Mouse (Mus musculus) G1E-ER4 (cell line): Measurements from ENCODE around the gene Wnt1. TPM values are rescaled to one million over a fixed set of nuclear protein-coding genes. Genes with fewer than 3 reads are reported as not detected.

ENCODE experiments used
- GATA1 ChIP-seq: IDR thresholded peaks from one replicate; pipeline ENCODE4 v1.8.0; 2012; ENCODE audit warnings: low read length, inconsistent platforms
- polyA plus RNA-seq: library from polyadenylated mRNA; stranded (reverse); fragments of >175 nt; gene quantifications from 2 replicates; pipeline ENCODE4 v1.2.3, GENCODE M21; 2012

The Wnt1 gene
- polyA plus RNA-seq = not detected in 2 replicates

DNA sequence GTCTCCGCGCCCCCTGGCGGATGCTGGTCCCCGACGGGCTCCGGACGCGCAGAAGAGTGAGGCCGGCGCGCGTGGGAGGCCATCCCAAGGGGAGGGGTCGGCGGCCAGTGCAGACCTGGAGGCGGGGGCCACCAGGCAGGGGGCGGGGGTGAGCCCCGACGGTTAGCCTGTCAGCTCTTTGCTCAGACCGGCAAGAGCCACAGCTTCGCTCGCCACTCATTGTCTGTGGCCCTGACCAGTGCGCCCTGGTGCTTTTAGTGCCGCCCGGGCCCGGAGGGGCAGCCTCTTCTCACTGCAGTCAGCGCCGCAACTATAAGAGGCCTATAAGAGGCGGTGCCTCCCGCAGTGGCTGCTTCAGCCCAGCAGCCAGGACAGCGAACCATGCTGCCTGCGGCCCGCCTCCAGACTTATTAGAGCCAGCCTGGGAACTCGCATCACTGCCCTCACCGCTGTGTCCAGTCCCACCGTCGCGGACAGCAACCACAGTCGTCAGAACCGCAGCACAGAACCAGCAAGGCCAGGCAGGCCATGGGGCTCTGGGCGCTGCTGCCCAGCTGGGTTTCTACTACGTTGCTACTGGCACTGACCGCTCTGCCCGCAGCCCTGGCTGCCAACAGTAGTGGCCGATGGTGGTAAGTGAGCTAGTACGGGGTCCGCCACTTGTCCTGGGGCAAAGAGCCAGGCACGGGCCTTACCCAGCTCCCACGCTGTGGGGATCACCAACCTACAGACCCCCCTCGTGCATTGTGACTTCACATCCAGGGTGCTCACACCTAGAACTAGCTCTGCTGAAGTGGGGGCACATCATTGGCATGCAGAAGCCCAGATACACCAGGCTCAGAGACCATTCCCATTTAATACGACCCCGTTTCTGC lies at the start of gene Wnt1:
TSS of gene Wnt1 (plus strand) at position 197 of the 875 bp plus-strand sequence.
- TF ChIP-seq GATA1 = no peak

DNA sequence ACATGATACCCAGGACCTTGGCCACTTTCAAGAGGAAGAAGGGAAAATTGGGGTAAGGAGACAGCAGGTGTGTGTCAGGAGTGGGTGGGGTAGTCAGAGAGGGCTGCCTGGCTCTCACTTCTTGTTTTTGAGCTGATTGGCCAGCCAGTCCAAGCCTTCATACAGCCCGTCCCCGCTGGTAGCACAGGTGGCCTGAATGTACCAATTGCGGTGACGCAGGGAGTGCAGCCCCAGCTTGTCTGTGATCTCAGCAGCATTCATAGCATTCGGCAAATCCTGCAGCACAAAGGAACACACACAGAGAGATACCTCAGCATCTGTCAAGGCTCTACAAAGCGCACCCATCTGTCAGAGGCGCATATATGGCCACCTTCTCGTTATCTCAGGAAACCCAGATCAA lies 49.4 kb upstream of the Wnt1 start:
- no peak for TF ChIP-seq GATA1

DNA sequence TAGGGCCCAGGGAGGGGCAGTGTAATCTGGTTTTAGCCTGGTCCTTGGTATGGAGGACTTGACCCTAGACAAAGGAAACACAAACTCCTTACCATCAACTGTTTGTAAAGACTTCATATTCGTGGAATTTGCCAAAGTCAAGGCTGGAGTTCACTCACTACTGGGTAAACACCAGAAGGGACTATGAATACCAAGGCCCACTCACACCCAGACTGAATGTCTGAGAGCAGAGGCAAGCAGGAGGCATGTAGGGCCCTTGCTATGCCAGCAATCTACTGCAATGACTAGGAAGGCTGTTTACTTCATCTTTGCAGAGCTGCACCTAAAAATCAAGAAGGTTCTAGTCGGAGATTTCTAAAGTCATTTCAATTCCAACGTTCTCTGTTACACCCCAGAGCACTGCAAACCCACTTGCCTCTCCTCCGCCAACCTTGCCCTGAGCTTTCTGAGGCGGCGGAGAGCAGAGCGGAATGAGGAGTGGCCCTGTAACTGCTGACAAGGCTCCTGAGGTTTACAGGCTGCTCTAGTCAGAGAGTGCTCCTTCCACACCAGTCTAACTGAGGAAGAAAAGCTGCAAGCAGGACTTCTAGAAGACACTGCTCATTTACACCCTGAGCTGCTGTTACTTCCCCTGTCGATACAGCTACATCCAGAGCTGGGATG lies 46.8 kb upstream of the Wnt1 start:
- TF ChIP-seq GATA1 = no peak

DNA sequence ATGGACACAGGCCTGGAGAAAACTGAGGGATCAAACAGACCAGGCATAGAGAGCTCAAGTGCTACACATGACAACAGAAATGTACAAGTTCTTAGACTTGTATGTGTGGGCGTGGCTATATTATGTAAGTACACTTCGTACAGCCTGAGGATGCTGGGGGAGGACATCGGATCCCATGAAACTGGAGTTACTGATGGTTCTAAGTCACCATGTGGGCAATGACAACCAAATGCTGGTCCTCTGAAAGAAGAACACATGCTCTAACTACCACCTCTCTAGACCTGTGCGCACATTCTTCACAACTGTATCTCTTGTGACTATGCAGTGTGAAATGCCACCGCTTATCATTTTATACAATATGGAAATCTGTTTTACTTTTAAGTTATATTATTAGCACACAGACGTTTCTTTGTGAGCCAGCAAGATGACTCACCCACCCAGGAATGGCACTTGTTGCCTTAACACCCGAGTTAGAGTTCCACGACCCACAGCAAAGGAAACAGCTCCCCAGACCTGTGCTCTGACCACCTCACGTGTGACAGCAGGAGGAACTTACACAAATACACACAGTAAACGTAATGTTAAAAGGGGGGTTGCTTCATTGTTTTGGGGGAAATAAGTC lies 43.2 kb upstream of the Wnt1 start:
- TF ChIP-seq GATA1 = no peak

DNA sequence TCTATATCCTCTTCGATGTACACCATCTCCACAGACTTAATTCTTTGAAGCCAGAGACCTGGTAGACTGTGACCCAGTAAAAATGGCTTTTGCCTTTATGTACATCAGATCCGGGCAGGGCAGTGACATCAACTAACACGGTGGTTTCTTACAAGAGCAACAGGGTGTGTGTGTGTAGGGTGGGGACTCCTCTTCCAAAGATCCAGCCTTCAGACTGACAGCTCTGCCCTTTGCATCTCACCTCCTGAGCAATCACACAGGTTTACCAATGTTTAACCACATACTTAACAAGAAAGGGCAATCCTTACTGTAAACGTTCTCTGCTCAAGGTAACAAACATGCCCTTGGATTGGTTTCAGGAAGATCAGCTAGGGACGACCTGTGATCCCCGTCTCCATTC lies 42.4 kb upstream of the Wnt1 start:
- no peak for TF ChIP-seq GATA1

DNA sequence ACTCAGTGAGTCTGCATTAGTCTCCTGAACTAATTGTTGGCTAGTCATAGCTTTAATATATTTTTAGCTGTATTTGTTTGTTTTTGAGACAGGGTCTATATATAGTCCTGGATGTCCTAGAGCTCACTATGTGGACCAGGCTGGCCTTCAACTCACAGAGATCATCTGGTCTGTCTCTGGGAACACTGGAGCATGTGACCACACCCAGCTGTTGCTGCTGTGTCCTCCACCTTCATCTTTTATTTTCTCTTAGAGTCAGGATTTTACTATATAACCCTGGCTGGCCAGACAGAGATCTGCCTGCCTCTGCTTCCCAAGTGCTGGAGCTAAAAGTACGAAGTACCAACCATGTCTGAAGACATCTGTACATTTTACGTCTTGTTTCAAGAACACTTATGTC lies 40.6 kb upstream of the Wnt1 start:
- no peak for TF ChIP-seq GATA1

DNA sequence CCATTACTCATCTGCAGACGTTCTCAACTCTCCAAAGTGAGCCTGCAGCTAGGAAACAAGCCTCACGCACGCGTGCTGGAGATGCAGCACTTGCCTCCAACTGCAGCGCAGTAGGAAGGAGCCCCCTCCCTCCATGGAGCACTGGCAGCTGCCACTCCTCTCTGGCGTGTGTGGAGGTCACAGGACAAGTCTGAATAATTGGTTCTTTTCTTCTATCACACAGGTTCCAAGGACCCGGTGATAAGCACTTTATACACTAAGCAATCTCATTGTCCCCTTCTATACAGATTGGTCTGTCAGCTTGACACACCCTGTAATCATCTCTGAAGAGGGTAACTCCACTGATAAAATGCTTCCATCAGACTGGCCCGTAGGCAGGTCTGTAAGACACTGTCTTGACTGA lies 36.6 kb upstream of the Wnt1 start:
- no peak for TF ChIP-seq GATA1

DNA sequence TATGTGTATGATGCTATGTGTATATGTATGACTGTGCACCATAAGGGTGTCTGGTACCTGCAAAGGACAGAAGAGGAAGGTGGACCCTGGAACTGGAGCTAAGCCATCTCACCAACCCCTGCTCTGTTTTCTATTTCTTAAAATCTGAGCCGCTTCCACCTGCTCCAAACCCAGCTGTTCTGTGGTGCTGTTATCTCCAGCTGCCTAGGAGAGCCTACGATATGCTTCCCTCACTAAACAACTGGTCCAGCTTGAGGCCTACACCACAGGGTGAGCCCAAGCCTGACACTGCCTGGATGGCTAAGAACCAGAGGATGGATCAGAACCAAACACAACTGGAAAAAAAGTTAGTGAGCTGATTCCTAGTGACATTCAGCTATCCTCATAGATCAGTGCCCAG lies 35.5 kb upstream of the Wnt1 start:
- no peak for TF ChIP-seq GATA1

DNA sequence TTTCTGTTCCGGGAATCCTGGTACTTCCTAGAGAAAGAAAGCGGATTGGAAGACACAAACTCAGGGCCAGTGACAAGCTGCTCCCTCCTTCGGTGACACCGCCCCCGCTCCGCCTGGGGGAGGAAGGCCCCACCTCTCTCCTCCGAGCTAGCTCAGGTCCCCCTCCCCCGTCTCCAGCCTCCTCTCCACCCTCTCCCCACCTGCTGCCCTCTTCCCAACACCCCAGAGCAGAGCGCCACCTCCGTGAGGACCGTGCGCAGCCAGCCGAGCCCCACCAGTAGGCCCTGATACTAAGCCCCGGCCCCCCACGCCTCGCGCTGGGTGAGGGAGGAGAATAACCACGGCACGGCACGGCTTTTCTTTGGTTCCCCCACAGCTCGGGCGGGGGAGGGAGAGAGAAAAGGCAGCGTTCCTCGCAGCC lies 27.4 kb upstream of the Wnt1 start:
- TF ChIP-seq GATA1 = no peak

DNA sequence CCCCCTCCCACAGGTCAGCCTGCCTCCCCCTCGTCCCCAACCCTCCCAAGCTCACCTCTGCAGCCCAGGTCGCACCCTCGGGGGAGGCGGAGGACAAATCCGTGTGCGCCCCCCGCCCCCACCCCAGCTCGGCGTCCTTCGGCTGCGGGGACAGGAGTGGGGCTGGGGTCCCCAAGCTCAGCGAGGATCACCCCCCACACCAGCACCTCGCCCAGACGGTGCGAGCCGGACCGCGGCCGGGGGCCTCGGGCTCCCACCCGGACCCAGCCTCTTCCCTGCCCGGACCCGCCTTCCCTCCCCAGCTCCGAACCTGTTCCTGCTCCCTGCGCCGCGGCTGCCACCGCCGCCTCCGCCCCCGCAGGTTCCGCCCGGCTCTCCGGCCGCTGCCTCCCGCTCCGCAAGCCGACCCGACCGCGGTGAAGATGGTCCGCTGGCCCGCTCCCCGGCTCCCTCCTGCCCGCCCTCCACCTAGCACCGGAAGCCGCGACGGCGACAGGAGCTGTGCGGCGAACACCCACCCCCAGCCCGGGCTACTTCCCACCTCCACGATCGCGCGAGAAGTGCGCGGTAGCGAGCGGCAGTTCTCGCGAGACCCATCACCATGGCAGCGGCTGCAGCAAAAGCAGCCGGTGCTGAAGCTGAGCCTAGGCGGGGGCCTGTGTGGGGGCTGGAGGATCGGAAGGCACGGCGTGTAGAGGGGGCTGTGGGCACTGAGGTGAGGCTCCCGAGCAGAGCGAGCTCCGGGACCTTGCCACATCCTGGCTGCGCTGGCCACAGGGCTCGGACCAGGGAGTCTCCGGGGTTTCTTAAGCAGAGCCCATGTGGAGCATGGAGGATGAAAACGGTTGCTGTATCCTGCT lies 26.8 kb upstream of the Wnt1 start, which contains the start of gene Arf3:
TSS of gene Arf3 (minus strand) at position 545 of the 860 bp plus-strand sequence.
- no peak for TF ChIP-seq GATA1

DNA sequence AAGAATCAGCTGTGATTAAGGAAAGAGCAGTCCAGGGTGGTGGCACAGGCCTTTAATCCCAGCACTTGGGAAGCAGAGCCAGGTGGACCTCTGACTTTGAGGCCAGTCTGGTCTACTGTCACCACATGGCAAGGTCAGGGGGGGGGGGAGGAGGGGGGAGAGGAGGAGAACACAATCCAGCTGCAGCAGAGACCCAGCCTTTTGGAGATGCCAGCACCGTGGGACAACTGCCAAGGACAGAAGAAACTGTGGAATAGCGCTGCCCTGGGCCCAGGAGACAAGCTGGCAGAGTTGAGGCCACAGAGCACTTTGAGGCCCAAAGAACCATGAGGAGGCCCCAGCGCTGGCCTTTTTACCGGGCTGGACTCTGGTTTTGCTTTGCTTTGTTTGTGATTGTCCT lies 23.7 kb upstream of the Wnt1 start:
- no peak for TF ChIP-seq GATA1

DNA sequence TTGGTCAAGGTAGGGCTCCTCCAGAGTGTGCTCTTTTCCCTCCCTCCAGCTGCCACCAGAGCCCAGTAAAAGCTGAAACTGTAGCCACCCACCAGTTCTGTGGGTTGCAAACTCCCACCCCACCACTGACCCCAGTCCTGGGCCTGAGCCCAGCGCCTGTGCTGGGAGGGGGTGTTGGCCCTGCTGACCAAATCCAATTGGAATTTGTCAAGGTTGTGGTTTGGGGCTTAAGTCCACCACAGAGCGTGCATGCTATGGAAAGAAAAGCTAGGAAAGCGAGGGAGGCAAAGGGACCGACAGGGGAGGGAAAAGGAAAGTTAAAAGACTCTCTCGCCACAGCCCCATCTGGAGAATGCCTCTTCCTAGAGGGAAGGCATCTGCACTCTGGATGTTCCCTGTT lies 21.4 kb upstream of the Wnt1 start:
- no peak for TF ChIP-seq GATA1

DNA sequence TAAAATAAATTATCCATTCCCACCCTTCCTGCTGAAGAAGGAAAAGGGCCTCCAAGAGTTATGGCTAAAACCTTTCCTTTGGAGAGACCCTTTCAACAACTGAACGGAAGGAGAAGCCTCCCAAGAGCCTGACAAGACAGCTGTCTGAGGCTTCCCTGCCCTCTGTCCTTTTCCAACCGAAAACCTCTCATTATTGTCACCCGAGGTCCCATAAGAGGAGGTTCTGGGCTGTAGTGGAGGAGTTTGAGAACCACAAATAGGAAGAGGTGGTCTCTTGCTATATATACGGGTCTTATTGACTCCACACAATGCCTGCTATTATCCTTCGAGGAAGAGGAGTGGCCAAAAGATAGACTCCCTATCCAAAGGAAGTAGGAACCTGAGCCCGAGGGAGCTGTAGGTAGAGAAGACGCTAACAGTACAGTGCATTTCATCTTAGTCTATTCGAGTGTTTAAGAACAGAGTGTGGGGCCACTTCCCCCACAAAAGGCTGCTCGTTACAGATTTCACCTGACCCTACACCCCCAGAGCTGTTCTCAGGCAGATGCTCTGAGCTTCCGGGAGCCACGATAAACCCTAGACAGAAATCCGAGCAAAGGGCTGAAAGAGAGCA lies 17.7 kb upstream of the Wnt1 start:
- no peak for TF ChIP-seq GATA1

DNA sequence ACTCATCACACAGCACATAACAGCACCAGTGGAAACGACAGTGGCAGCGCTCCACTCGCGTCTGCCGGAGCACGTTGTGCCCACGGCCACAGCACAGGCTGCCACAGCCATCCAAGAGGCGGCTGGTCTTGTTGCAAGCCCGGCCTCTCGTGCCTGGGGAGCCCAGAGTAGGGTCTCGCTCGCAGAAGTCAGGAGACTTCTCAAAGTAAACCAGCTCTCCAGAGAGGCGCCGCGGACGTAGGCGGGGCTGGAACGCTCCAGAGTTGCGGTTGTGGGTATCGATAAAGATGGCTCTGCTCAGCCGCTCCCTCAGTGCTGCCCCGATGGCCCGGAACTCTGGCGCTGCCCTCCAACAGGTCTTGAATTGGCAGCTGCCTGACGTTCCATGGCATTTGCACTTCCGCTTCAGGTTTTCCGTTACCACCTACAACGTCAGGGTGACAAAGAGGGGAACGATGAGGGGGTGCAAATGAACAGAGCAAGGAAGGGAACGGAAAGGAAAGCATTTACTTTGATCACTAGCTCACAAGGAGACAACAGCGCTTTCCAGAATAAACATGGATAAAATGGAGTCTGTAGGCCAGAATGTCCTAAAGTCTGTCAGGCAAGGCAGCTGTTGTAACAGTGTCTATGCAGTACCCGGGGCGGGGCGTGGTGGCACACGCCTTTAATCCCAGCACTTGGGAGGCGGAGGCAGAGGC lies 17.0 kb upstream of the Wnt1 start:
- TF ChIP-seq GATA1 = no peak

DNA sequence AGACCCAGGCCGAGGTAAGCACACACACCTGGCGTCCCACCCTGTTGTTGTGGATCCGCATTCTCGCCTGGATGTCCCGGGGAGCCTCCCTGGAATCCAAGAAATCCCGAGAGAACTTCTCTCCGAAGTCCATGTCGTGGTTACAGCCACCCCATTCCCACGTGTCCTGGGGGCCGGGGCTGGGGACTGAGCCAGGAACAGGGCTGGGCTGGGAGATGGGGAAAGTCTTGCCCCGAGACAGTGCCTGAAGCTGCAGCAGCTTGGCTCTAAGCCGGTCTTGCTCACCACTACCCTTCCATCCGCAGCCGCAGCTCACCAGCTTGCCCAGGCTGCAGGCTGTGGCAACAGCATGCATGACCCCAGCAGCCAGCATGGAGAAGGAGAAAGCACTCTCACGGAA lies 15.6 kb upstream of the Wnt1 start:
- TF ChIP-seq GATA1 = no peak
